Mouse (Mus musculus) spleen, adult 2 months (tissue): ENCODE measurements around the gene Omg.

ENCODE experiments used
- CTCF ChIP-seq: fragments of 200-500 bp; IDR thresholded peaks from 2 replicates; pipeline ENCODE4 v1.5.1; 2011; ENCODE audit warnings: mild to moderate bottlenecking, inconsistent platforms; ENCODE audit not compliant: insufficient read depth, insufficient read length, insufficient replicate concordance; ENCODE audit errors: extremely low read depth
- POLR2A ChIP-seq: fragments of 200-500 bp; IDR thresholded peaks from 2 replicates; pipeline ENCODE4 v1.6.1; 2011; ENCODE audit warnings: low read depth, low read length, inconsistent platforms

GRCm38 (mm10) chr11:79483392-79483791 lies 20.5 kb downstream of the Omg start:
- TF ChIP-seq CTCF (no peak), POLR2A (no peak)
